In the genomic region with DNA sequence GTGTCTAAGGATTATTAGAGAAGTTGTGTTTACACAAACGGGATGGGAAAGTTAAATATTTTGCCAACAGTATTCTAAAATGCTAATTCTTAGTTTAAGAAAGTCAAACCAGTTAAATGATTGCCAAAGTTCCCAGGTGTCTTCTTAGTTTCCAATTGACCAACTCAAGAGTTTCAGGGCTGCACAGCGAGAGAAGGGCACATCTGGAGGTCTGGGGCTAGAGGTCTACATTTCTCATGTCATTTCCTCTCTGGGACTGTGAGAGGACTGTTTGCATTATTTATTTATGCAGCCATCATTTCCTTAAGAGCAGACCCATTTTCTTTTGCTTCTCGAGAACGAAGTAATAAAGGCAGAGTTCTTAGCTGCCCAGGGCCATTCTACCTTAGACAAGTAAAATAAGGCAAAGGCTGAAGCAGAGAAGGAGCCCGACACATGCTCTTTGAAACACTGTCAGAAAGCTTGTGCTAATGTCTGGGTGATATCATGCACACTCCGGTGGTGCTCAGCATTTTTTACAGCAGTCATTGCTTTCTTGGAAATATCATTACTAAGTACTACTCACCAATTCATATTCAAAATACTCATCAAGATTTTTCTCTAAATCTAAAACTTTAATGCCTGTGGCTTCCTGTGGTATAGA, we compare ENCODE assay signal across 11 mouse cellular contexts. TPM values are rescaled to one million over a fixed set of nuclear protein-coding genes. Genes with fewer than 3 reads are reported as not detected.
DNase-seq lines count a peak whose midpoint lies in the region; ATAC-seq and TF ChIP-seq lines count a peak whose summit lies in the region.
"Had no signal": no experiment of that assay in that cellular context is flagged by ENCODE, and none has a peak within 500 bp of the region (broad histone marks: within the 10 kb centered on the region; RNA-seq: fewer than 3 reads in every experiment).

No protein-coding gene starts in this region.

- DNase-seq in forebrain, embryonic 14.5 days (ENCODE audit: low spot score): no peak
- DNase-seq in kidney, adult 2 months: peak; percentile 43
- DNase-seq in kidney, postnatal 36 days: no peak
- DNase-seq in CH12.LX (ENCODE audit: extremely low read depth): no peak
- no peak for DNase-seq in right cerebral cortex, adult 2 months (ENCODE audit: low spot score in 2 of 2)
- DNase-seq in left cerebral cortex, adult 2 months (ENCODE audit: extremely low spot score in 1 of 2, low spot score in 2 of 2): no peak
- DNase-seq: adrenal gland, adult 8-10 months; kidney, postnatal 25 days had no signal

- in situ Hi-C loops in CH12.LX (cut with MboI; ENCODE audit: low pct_ligation_motif_present, low pct_unique_long_range_greater_than_20kb, low sequenced_read_pairs): no loop called here

- H3K4me2 ChIP-seq in forebrain, embryonic 13.5 days: peak overlapping the region; percentile 89
- no peak overlapping the region for H3K4me2 ChIP-seq in forebrain, embryonic 14.5 days (ENCODE audit: low read length)
- H3K4me2 ChIP-seq in CH12.LX (ENCODE audit: insufficient read depth, low read depth, poor library complexity, severe bottlenecking): peak overlapping the region; percentile 97
- H3K4me2 ChIP-seq in midbrain, embryonic 13.5 days (replicated peaks): peak overlapping the region; percentile 85

- no peak overlapping the region for H3K27ac ChIP-seq in forebrain, embryonic 13.5 days
- no peak overlapping the region for H3K27ac ChIP-seq in forebrain, embryonic 14.5 days (ENCODE audit: low read depth, low read length)
- no peak overlapping the region for H3K27ac ChIP-seq in kidney, adult 2 months (ENCODE audit: insufficient read depth, low read depth, low read length)
- peak overlapping the region; percentile 95 for H3K27ac ChIP-seq in CH12.LX (ENCODE audit: insufficient read depth, low read depth)
- H3K27ac ChIP-seq in midbrain, embryonic 13.5 days: no peak overlapping the region
- no peak overlapping the region for H3K27ac ChIP-seq in left cerebral cortex, adult 2 months
- H3K27ac ChIP-seq: limb, embryonic 12.5 days had no signal

- no peak; the same call in none of the 2 replicates for TF ChIP-seq RAD21 in CH12.LX (IDR thresholded peaks at IDR 0.05; ENCODE audit: low read depth, low read length)

- no peak for TF ChIP-seq CTCF in kidney, adult 2 months (conservative IDR thresholded peaks at IDR 0.05; ENCODE audit: insufficient read depth, insufficient read length, low read depth, low read length)
- no peak for TF ChIP-seq CTCF in CH12.LX (conservative IDR thresholded peaks at IDR 0.05 in 1 of 2, IDR thresholded peaks at IDR 0.05 in 1 of 2; ENCODE audit: low read depth in 2 of 2, low read length in 2 of 2)
- no peak for TF ChIP-seq CTCF in left cerebral cortex, adult 2 months (IDR thresholded peaks at IDR 0.05)

- 49% methylated on average over 6 of the region's 6 CpGs for WGBS in forebrain, embryonic 13.5 days
- 52% methylated on average over 6 of the region's 6 CpGs for WGBS in forebrain, embryonic 14.5 days
- 43% methylated on average over 6 of the region's 6 CpGs for WGBS in kidney, adult 2 months
- 39% methylated on average over 6 of the region's 6 CpGs for WGBS in midbrain, embryonic 13.5 days

- peak; percentile 88 for TF ChIP-seq EP300 in CH12.LX (IDR thresholded peaks at IDR 0.05; ENCODE audit: low read length)

- TF ChIP-seq POLR2A in kidney, adult 2 months (IDR thresholded peaks at IDR 0.05; ENCODE audit: low read depth, low read length): no peak
- no peak for TF ChIP-seq POLR2A in CH12.LX (IDR thresholded peaks at IDR 0.05; ENCODE audit: low read depth, low read length)

- H3K79me2 ChIP-seq in CH12.LX (replicated peaks; ENCODE audit: control insufficient read depth, extremely low read depth, insufficient read depth, poor library complexity, severe bottlenecking): peaks cover 54% of the 10 kb centered on the region

- H3K9ac ChIP-seq in forebrain, embryonic 13.5 days: no peak overlapping the region
- no peak overlapping the region for H3K9ac ChIP-seq in forebrain, embryonic 14.5 days (ENCODE audit: low read length)
- peak overlapping the region; percentile 56 for H3K9ac ChIP-seq in CH12.LX (ENCODE audit: insufficient read depth, low read depth)
- no peak overlapping the region for H3K9ac ChIP-seq in midbrain, embryonic 13.5 days (replicated peaks)
- H3K9ac ChIP-seq: limb, embryonic 12.5 days had no signal

- intact Hi-C loops in left cerebral cortex, adult 2 months (cut with DNase I): no loop called here

- H3K36me3 ChIP-seq in forebrain, embryonic 13.5 days (ENCODE audit: poor library complexity, severe bottlenecking): no peaks in the 10 kb centered on the region
- H3K36me3 ChIP-seq in forebrain, embryonic 14.5 days (ENCODE audit: control insufficient read depth, insufficient read depth, low read length): no peaks in the 10 kb centered on the region
- no peaks in the 10 kb centered on the region for H3K36me3 ChIP-seq in kidney, adult 2 months (ENCODE audit: control insufficient read depth, insufficient read depth, low read length)
- H3K36me3 ChIP-seq in CH12.LX (replicated peaks in 1 of 2; ENCODE audit: control insufficient read depth in 1 of 2, insufficient read depth in 1 of 2, low read length in 1 of 2): peaks cover 0 to 6% of the 10 kb centered on the region in 2 experiments
- H3K36me3 ChIP-seq in midbrain, embryonic 13.5 days: no peaks in the 10 kb centered on the region
- H3K36me3 ChIP-seq: limb, embryonic 12.5 days had no signal

- no peaks in the 10 kb centered on the region for H3K9me3 ChIP-seq in forebrain, embryonic 13.5 days (replicated peaks)
- H3K9me3 ChIP-seq in forebrain, embryonic 14.5 days (replicated peaks; ENCODE audit: control insufficient read depth, low read length): no peaks in the 10 kb centered on the region
- H3K9me3 ChIP-seq in CH12.LX (replicated peaks; ENCODE audit: low read length): no peaks in the 10 kb centered on the region
- H3K9me3 ChIP-seq in midbrain, embryonic 13.5 days: no peaks in the 10 kb centered on the region
- H3K9me3 ChIP-seq: limb, embryonic 12.5 days had no signal

- H3K4me1 ChIP-seq in forebrain, embryonic 13.5 days: peaks cover 66% of the 10 kb centered on the region
- H3K4me1 ChIP-seq in forebrain, embryonic 14.5 days (ENCODE audit: control insufficient read depth, insufficient read depth, low read length): peaks cover 44% of the 10 kb centered on the region
- peaks cover 18% of the 10 kb centered on the region for H3K4me1 ChIP-seq in kidney, adult 2 months (ENCODE audit: control insufficient read depth, insufficient read depth, low read length)
- peaks cover 8 to 58% of the 10 kb centered on the region in 2 experiments for H3K4me1 ChIP-seq in CH12.LX (ENCODE audit: control insufficient read depth in 1 of 2, insufficient read depth in 2 of 2)
- H3K4me1 ChIP-seq in midbrain, embryonic 13.5 days (replicated peaks): peaks cover 87% of the 10 kb centered on the region

- H3K4me3 ChIP-seq in forebrain, embryonic 13.5 days: no peak overlapping the region
- H3K4me3 ChIP-seq in forebrain, embryonic 14.5 days (ENCODE audit: low read depth, low read length): no peak overlapping the region
- H3K4me3 ChIP-seq in kidney, adult 2 months (ENCODE audit: insufficient read depth, low read depth, low read length): no peak overlapping the region
- H3K4me3 ChIP-seq in CH12.LX (replicated peaks in 1 of 3; ENCODE audit: low read depth in 2 of 3, low read length in 2 of 3, poor library complexity in 1 of 3): peak overlapping the region; percentile 35 to 89 (median 37)
- 0 out of 2 replicates have a peak overlapping the region, but pooled peaks have one; percentile 59 for H3K4me3 ChIP-seq in midbrain, embryonic 13.5 days (replicated peaks)
- no peak overlapping the region for H3K4me3 ChIP-seq in left cerebral cortex, adult 2 months
- H3K4me3 ChIP-seq: limb, embryonic 12.5 days had no signal

- no peaks in the 10 kb centered on the region for H3K27me3 ChIP-seq in forebrain, embryonic 13.5 days
- H3K27me3 ChIP-seq in forebrain, embryonic 14.5 days (replicated peaks; ENCODE audit: control insufficient read depth, insufficient read depth, low read length): no peaks in the 10 kb centered on the region
- H3K27me3 ChIP-seq in kidney, adult 2 months (replicated peaks; ENCODE audit: control insufficient read depth, insufficient read depth, low read length): no peaks in the 10 kb centered on the region
- H3K27me3 ChIP-seq in CH12.LX (replicated peaks): no peaks in the 10 kb centered on the region
- no peaks in the 10 kb centered on the region for H3K27me3 ChIP-seq in midbrain, embryonic 13.5 days
- H3K27me3 ChIP-seq: limb, embryonic 12.5 days had no signal

- dilution Hi-C loops in CH12.LX (cut with MboI; ENCODE audit: extremely low pct_ligation_motif_present, extremely low pct_unique_long_range_greater_than_20kb, low sequenced_read_pairs): no loop called here

- no peak for ATAC-seq in forebrain, embryonic 13.5 days
- no peak for ATAC-seq in forebrain, embryonic 14.5 days
- no peak for ATAC-seq in midbrain, embryonic 13.5 days

RNA-seq across cellular contexts. Expression of gene Maml2, which starts 4.5 kb away (rescaled TPM):
- polyA plus RNA-seq in forebrain, embryonic 13.5 days (2015; fragmentation: Nextera tagmentation; extraction: Ambion mirVana): 8.8 and 10.2 TPM in 2 replicates
- polyA plus RNA-seq in forebrain, embryonic 14.5 days (2014; fragmentation: Nextera tagmentation; extraction: Ambion mirVana): 6.3 and 7.2 TPM in 2 replicates
- polyA plus RNA-seq in kidney, adult 2 months (2012; rRNA removed): 4.6 and 4.8 TPM in 2 replicates
- total RNA-seq in CH12.LX (2012; rRNA removed): 4.6 and 5.9 TPM in 2 replicates
- total RNA-seq in CH12.LX (2014; rRNA removed): 4.3 and 5.9 TPM in 2 replicates
- 5.6 and 9.1 TPM in 2 replicates for polyA plus RNA-seq in CH12.LX (2012; ENCODE audit: insufficient read length, low read depth)
- 11.0 and 11.5 TPM in 2 replicates for polyA plus RNA-seq in midbrain, embryonic 13.5 days (2015; fragmentation: Nextera tagmentation; extraction: Ambion mirVana)
- 1 to 10 TPM; 7.1 to 7.2 TPM for total RNA-seq in left cerebral cortex, adult 2 months (2021)

RNA-seq across cellular contexts. Expression of gene Ccdc82, which starts 55.5 kb away (rescaled TPM):
- polyA plus RNA-seq in forebrain, embryonic 13.5 days (2015; fragmentation: Nextera tagmentation; extraction: Ambion mirVana): 10.6 and 12.1 TPM in 2 replicates
- 8.3 and 11.1 TPM in 2 replicates for polyA plus RNA-seq in forebrain, embryonic 14.5 days (2014; fragmentation: Nextera tagmentation; extraction: Ambion mirVana)
- 5.8 and 6.7 TPM in 2 replicates for polyA plus RNA-seq in kidney, adult 2 months (2012; rRNA removed)
- 8.1 and 9.5 TPM in 2 replicates for total RNA-seq in CH12.LX (2012; rRNA removed)
- total RNA-seq in CH12.LX (2014; rRNA removed): 11.3 and 14.2 TPM in 2 replicates
- polyA plus RNA-seq in CH12.LX (2012; ENCODE audit: insufficient read length, low read depth): 11.9 and 12.6 TPM in 2 replicates
- 12.7 and 14.1 TPM in 2 replicates for polyA plus RNA-seq in midbrain, embryonic 13.5 days (2015; fragmentation: Nextera tagmentation; extraction: Ambion mirVana)
- total RNA-seq in left cerebral cortex, adult 2 months (2021): 10 to 100 TPM; 19.5 TPM

RNA-seq across cellular contexts. Expression of gene Jrkl, which starts 56.7 kb away (rescaled TPM):
- polyA plus RNA-seq in forebrain, embryonic 13.5 days (2015; fragmentation: Nextera tagmentation; extraction: Ambion mirVana): 11.7 and 11.8 TPM in 2 replicates
- 9.0 and 11.0 TPM in 2 replicates for polyA plus RNA-seq in forebrain, embryonic 14.5 days (2014; fragmentation: Nextera tagmentation; extraction: Ambion mirVana)
- polyA plus RNA-seq in kidney, adult 2 months (2012; rRNA removed): 0.48 and 0.91 TPM in 2 replicates
- total RNA-seq in CH12.LX (2012; rRNA removed) (2.3 and 2.4 TPM in 2 replicates), CH12.LX (2014; rRNA removed) (3.7 and 4.2 TPM in 2 replicates)
- 2.5 and 3.1 TPM in 2 replicates for polyA plus RNA-seq in CH12.LX (2012; ENCODE audit: insufficient read length, low read depth)
- polyA plus RNA-seq in midbrain, embryonic 13.5 days (2015; fragmentation: Nextera tagmentation; extraction: Ambion mirVana): 12.2 and 13.9 TPM in 2 replicates
- 10 to 100 TPM in 1 of 2 experiments, 1 to 10 TPM in 1; 9.5 to 10.4 TPM for total RNA-seq in left cerebral cortex, adult 2 months (2021)

Comparison
In these comparisons a context has a peak if more than half of its experiments do, and no peak if none do; other contexts are left out.
1. H3K4me3 ChIP-seq: peak in CH12.LX (3 of 3) and midbrain, embryonic 13.5 days (single experiment); none in forebrain, embryonic 13.5 days (single experiment), forebrain, embryonic 14.5 days (single experiment), kidney, adult 2 months (single experiment) and left cerebral cortex, adult 2 months (single experiment).